Mouse (Mus musculus) liver, embryonic 15.5 days (tissue): Measurements from ENCODE around the gene Cox11. TPM values are rescaled to one million over a fixed set of nuclear protein-coding genes. Genes with fewer than 3 reads are reported as not detected.
A peak's percentile ranks its signal among the peaks of the same experiment; 100 is the strongest.

Experiments
- ATAC-seq: fragments of 200-750 bp; cut with Nextera tagmentation; 2 replicates; pipeline ENCODE4 v1.8.0; 2017; ENCODE audit warnings: moderate number of reproducible peaks, mild to moderate bottlenecking, moderate library complexity; ENCODE audit not compliant: insufficient read depth
- H3K27ac ChIP-seq: fragments of 300-500 bp; sonication (generic); replicated peaks from 2 replicates; pipeline ENCODE4 v1.5.1; 2015; ENCODE audit warnings: mild to moderate bottlenecking, inconsistent platforms
- H3K27me3 ChIP-seq: fragments of 300-500 bp; sonication (generic); 2 replicates; pipeline ENCODE4 v1.6.1; 2015; ENCODE audit warnings: mild to moderate bottlenecking, inconsistent platforms
- H3K36me3 ChIP-seq: fragments of 300-500 bp; sonication (generic); replicated peaks from 2 replicates; pipeline ENCODE4 v1.6.1; 2015; ENCODE audit warnings: moderate library complexity, mild to moderate bottlenecking, inconsistent platforms
- H3K4me1 ChIP-seq: fragments of 300-500 bp; sonication (generic); replicated peaks from 2 replicates; pipeline ENCODE4 v1.6.1; 2015; ENCODE audit warnings: inconsistent platforms
- H3K4me2 ChIP-seq: fragments of 300-500 bp; sonication (generic); 2 replicates; pipeline ENCODE4 v1.6.1; 2015; ENCODE audit warnings: moderate library complexity, mild to moderate bottlenecking, inconsistent platforms
- H3K4me3 ChIP-seq: fragments of 300-500 bp; sonication (generic); replicated peaks from 2 replicates; pipeline ENCODE4 v1.5.1; 2015; ENCODE audit warnings: mild to moderate bottlenecking, inconsistent platforms
- H3K9ac ChIP-seq: fragments of 300-500 bp; sonication (generic); 2 replicates; pipeline ENCODE4 v1.6.1; 2015; ENCODE audit warnings: moderate library complexity, mild to moderate bottlenecking, inconsistent platforms
- H3K9me3 ChIP-seq: fragments of 300-500 bp; sonication (generic); replicated peaks from 2 replicates; pipeline ENCODE4 v1.6.1; 2016; ENCODE audit warnings: inconsistent platforms
- WGBS: fragments of 180-500 bp; shearing (Covaris S2); methylation state at CpG from one replicate; pipeline ENCODE4 v1.1.7; 2015; ENCODE audit warnings: mixed read lengths; ENCODE audit not compliant: insufficient replicate concordance; 5-methylcytosine and 5-hydroxymethylcytosine counted together
- polyA plus RNA-seq: library from polyadenylated mRNA; unstranded; fragments of >200 nt; fragmentation: Nextera tagmentation; extraction: Ambion mirVana; gene quantifications from 2 replicates; pipeline ENCODE4 v1.2.1, GENCODE M21; 2015

The Cox11 gene
- polyA plus RNA-seq, 1 experiment from 2014 or later, result 26.0 TPM

DNA sequence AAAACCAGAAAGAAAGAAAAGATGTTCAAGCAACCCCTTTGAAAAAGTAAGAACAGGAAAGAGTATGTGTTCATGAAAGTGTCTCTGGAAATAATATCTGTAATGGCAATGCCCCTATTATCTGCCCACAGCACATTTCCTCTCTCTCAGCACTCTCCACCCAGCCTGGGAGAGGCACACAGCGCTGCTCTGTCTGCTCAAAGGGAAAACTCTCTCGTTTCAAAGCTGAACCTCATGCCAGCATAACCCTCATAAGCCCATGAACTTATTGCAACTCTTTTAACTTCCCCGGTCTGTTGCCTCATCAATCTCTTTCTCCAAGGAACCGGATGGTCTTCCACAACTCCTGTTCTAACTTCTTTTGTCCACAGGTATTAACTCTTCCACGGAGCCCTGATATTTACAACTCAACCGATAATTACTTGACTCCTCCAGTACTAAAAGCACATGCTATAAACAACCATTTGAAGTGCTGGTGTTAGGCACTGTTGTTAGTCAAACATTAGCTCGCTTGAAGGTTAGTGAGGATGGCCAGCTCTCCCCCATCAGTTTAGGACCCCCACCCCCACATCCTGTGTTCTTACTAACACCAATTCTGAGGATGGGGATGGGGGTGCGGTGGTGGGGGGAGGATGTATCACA is 26.5 kb downstream of the Cox11 start:
- H3K4me3 ChIP-seq, result peak overlapping the region; percentile 25
- H3K4me1 ChIP-seq, result peaks cover 60% of the 10 kb centered on the region
- whole genome bisulfite sequencing, result 2% methylated on average over 8 of the region's 8 CpGs
- H3K9ac ChIP-seq, result peak overlapping the region; percentile 54
- peaks cover 47% of the 10 kb centered on the region for H3K36me3 ChIP-seq
- H3K9me3 ChIP-seq, result no peaks in the 10 kb centered on the region
- peak overlapping the region; percentile 97 for H3K27ac ChIP-seq
- peak overlapping the region; percentile 68 for H3K4me2 ChIP-seq
- no peaks in the 10 kb centered on the region for H3K27me3 ChIP-seq
- peak; percentile 84 for ATAC-seq

- Histone ChIP-seq H3K9me3 (no peaks in the 10 kb centered on the region), H3K4me1 (peaks cover 60% of the 10 kb centered on the region), H3K36me3 (peaks cover 47% of the 10 kb centered on the region), H3K4me3 (no peak overlapping the region), H3K27ac (peak overlapping the region; percentile 97), H3K9ac (peak overlapping the region; percentile 54), H3K4me2 (peak overlapping the region; percentile 68), H3K27me3 (no peaks in the 10 kb centered on the region)
- 43% methylated on average over 6 of the region's 6 CpGs for WGBS
- ATAC-seq, result no peak
Observed at GRCm38 (mm10) chr11:90665161-90665560, 27.2 kb downstream of the Cox11 start.

DNA sequence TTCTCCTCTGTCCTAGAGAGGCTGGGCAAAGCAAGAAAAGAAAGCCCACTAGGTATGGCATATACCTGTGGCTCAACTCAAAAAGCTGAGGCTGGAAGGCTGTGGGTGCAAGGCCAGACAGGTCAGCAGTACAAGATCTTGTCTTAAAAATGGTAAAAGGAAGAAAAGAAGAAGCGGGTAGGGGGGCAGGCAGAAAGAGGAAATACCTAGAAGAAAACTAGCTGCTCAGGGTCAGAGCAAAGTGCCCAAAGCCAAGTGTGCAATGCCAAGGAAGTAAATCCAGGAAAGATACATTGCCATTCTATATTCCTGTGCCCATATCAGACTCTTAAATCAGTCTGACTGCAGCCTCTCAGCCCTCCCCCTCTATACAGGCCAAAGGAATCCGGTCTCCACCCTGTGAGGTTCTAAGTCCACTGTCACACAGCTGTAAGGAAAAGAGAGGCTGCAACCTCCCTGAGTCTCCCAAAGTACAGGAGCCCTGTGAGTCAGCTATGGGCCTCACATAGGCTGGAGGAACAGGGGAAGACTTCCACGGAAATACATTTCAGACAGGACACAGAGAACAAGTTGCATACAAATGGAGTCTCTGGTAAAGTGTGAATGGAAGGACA is 28.3 kb downstream of the Cox11 start:
- Histone ChIP-seq H3K36me3 (peaks cover 42% of the 10 kb centered on the region), H3K9ac (peak overlapping the region; percentile 54), H3K4me1 (peaks cover 60% of the 10 kb centered on the region), H3K27ac (peak overlapping the region; percentile 97), H3K4me3 (peak overlapping the region; percentile 11; the same call in 1 of the 2 replicates), H3K4me2 (peak overlapping the region; percentile 68), H3K9me3 (no peaks in the 10 kb centered on the region), H3K27me3 (no peaks in the 10 kb centered on the region)
- peak; percentile 69 for ATAC-seq
- WGBS, result 26% methylated on average over 3 of the region's 3 CpGs

GRCm38 (mm10) chr11:90666916-90667315 is 28.9 kb downstream of the Cox11 start:
- ATAC-seq, result peak; percentile 79
- WGBS, result 18% methylated on average over 4 of the region's 4 CpGs
- H3K4me2 ChIP-seq, result peak overlapping the region; percentile 68
- H3K4me1 ChIP-seq, result peaks cover 56% of the 10 kb centered on the region
- H3K36me3 ChIP-seq, result peaks cover 37% of the 10 kb centered on the region
- H3K9ac ChIP-seq, result peak overlapping the region; percentile 54
- no peaks in the 10 kb centered on the region for H3K27me3 ChIP-seq
- peak overlapping the region; percentile 97 for H3K27ac ChIP-seq
- no peaks in the 10 kb centered on the region for H3K9me3 ChIP-seq
- H3K4me3 ChIP-seq, result 0 out of 2 replicates have a peak overlapping the region, but pooled peaks have one; percentile 1

GRCm38 (mm10) chr11:90667325-90667724 is 29.4 kb downstream of the Cox11 start:
- Histone ChIP-seq H3K27ac (peak overlapping the region; percentile 65), H3K4me1 (peaks cover 54% of the 10 kb centered on the region)

GRCm38 (mm10) chr11:90675479-90676110 is 37.6 kb downstream of the Cox11 start:
- WGBS, result 11% methylated on average over 5 of the region's 5 CpGs
- Histone ChIP-seq H3K4me2 (peak overlapping the region; percentile 71), H3K27ac (peak overlapping the region; percentile 97), H3K9me3 (no peaks in the 10 kb centered on the region), H3K36me3 (peaks cover 71% of the 10 kb centered on the region), H3K4me1 (peaks cover 54% of the 10 kb centered on the region), H3K27me3 (no peaks in the 10 kb centered on the region), H3K9ac (peak overlapping the region; percentile 73), H3K4me3 (peak overlapping the region; percentile 64)
- ATAC-seq, result peak; percentile 98

More at GRCm38 (mm10) chr11:90667325-90667724, 29.4 kb downstream of the Cox11 start:
- ATAC-seq, result no peak
- Histone ChIP-seq H3K4me3 (no peak overlapping the region), H3K27me3 (no peaks in the 10 kb centered on the region), H3K9me3 (no peaks in the 10 kb centered on the region), H3K9ac (no peak overlapping the region), H3K4me2 (peak overlapping the region; percentile 6; the same call in 1 of the 2 replicates), H3K36me3 (peaks cover 36% of the 10 kb centered on the region)
- 75% methylated on average over 6 of the region's 6 CpGs for WGBS

DNA sequence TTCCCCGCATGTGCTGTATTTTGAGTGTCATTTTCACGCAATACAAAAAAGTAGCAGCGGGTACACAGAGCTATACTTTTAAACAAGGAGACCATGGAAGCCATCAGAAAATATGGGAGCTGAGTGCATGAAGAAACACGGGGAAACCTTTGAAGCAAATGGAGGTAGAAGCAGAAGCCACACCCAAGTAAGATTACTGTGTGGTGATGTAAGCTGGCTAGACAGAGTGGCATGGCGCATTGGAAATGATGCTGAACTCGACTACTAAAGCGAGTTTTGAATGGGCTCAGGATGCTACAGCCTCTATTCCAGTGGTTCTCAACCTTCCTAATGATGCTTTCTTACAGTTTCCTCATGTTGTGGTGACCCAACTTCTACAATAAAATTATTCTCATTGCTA is 39.1 kb downstream of the Cox11 start:
- Histone ChIP-seq H3K4me2 (peak overlapping the region; percentile 71), H3K9ac (peak overlapping the region; percentile 73), H3K36me3 (peaks cover 77% of the 10 kb centered on the region), H3K27ac (peak overlapping the region; percentile 97), H3K27me3 (no peaks in the 10 kb centered on the region), H3K9me3 (no peaks in the 10 kb centered on the region), H3K4me3 (peak overlapping the region; percentile 64), H3K4me1 (peaks cover 54% of the 10 kb centered on the region)
- ATAC-seq, result no peak
- WGBS, result 77% methylated on average over 7 of the region's 7 CpGs

GRCm38 (mm10) chr11:90677771-90678288 is 39.9 kb downstream of the Cox11 start:
- Histone ChIP-seq H3K4me1 (peaks cover 50% of the 10 kb centered on the region), H3K4me3 (peak overlapping the region; percentile 64), H3K9ac (peak overlapping the region; percentile 46), H3K27me3 (no peaks in the 10 kb centered on the region), H3K4me2 (peak overlapping the region; percentile 71), H3K27ac (peak overlapping the region; percentile 97), H3K36me3 (peaks cover 78% of the 10 kb centered on the region), H3K9me3 (no peaks in the 10 kb centered on the region)
- 61% methylated on average over 8 of the region's 8 CpGs for WGBS
- no peak for ATAC-seq

DNA sequence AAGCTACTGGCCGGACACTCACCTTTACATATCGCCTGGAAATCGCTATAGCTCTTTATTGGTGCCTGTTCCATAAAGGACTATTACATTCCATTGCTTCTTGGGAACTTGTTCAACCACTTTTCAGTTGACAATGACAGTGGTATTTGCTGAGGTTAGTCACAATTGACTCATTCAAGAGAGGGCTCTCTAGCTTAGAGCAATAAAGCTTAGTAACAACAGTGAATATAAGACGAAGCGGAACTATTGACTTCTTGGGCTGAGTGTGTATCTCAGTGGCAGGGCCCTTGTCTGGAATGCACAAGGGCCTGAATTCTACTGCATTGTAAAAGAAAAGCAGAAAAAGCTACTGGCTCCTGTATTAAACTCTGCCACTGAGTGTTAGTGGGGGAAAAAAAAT is 40.6 kb downstream of the Cox11 start:
- Histone ChIP-seq H3K4me3 (peak overlapping the region; percentile 64), H3K27me3 (no peaks in the 10 kb centered on the region), H3K36me3 (peaks cover 77% of the 10 kb centered on the region), H3K9ac (no peak overlapping the region), H3K4me1 (peaks cover 46% of the 10 kb centered on the region), H3K4me2 (peak overlapping the region; percentile 71), H3K27ac (peak overlapping the region; percentile 97), H3K9me3 (no peaks in the 10 kb centered on the region)
- 87% methylated on average over 5 of the region's 5 CpGs for WGBS
- no peak for ATAC-seq

DNA sequence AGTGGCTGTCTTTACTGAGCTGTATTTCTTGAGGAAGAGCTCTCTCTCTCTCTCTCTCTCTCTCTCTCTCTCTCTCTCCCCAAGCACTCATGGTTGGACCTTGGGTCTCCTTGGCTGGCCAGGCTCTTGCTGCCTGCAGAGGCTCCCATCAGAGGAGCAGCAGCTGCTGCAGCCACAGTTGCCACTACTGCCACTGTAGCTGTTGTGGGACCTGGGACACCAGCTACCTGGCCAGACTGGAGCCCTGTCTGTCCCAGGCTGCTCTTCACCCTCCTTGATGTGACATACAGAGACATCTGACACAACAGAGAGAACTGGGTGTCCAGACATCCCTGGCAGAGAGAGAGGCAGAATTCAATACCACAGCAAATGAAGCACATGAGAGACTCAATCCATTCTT is 43.2 kb downstream of the Cox11 start:
- no peak for ATAC-seq
- Histone ChIP-seq H3K4me1 (peaks cover 47% of the 10 kb centered on the region), H3K4me3 (no peak overlapping the region), H3K27ac (no peak overlapping the region), H3K27me3 (no peaks in the 10 kb centered on the region), H3K9ac (no peak overlapping the region), H3K9me3 (no peaks in the 10 kb centered on the region), H3K36me3 (peaks cover 78% of the 10 kb centered on the region), H3K4me2 (no peak overlapping the region)

DNA sequence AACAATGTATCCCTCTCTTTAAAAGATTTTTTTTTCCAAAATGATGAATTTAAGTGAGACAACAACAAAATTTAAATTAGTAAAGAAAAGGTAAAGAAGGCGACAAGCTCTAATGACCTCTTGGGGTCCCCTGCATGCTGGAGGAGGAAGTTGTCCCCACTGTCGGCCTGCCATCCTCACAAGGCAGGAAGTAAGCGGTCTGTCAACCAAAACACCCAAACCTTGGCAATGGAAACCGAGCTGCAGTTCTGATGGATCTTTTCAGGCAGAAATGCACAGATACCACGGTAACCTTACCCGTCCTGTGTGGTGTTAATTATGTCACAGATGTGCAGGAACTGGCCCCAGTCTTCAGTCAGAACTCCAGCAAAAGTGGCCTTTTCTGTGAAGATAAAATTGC is 46.8 kb downstream of the Cox11 start:
- ATAC-seq, result no peak
- Histone ChIP-seq H3K4me2 (peak overlapping the region; percentile 94), H3K27ac (no peak overlapping the region), H3K36me3 (peaks cover 48% of the 10 kb centered on the region), H3K27me3 (no peaks in the 10 kb centered on the region), H3K4me1 (peaks cover 38% of the 10 kb centered on the region), H3K4me3 (no peak overlapping the region), H3K9ac (no peak overlapping the region), H3K9me3 (no peaks in the 10 kb centered on the region)
- WGBS, result 36% methylated on average over 6 of the region's 6 CpGs
